Mouse (Mus musculus): ENCODE data around the gene Ptchd4. TPM values are rescaled to one million over a fixed set of nuclear protein-coding genes. Genes with fewer than 3 reads are reported as not detected.

The Ptchd4 gene
- polyA plus RNA-seq, 1 experiment from 2014 or later, result 12.3 TPM

DNA sequence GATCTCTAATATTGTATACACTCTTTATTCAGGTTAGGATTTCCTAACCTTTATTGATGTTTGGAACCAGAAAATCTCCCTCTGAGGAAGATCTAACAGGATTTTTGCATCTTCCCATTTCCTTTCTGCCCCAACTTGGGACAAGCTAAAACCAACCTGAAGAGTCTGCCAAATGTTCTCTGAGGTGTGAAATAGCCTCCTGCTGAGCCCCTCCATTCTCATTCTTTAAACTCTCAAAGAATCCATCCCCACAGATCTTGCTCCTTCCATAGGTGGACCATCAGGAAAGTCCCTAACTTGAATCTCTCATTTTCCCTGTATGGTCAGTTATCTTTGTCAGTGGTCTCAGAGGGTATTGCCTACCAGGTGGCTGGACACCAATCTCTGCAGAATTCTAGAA lies 20.0 kb downstream of the Ptchd4 start:
- no peak for ATAC-seq (replicated peaks)
- H3K4me1 ChIP-seq, result no peaks in the 10 kb centered on the region
- H3K36me3 ChIP-seq (replicated peaks), result no peaks in the 10 kb centered on the region
- H3K4me3 ChIP-seq, result no peak overlapping the region
- no peak overlapping the region for H3K4me2 ChIP-seq
- no peak overlapping the region for H3K27ac ChIP-seq
- no peaks in the 10 kb centered on the region for H3K9me3 ChIP-seq
- H3K9ac ChIP-seq, result no peak overlapping the region
- H3K27me3 ChIP-seq (replicated peaks), result no peaks in the 10 kb centered on the region

DNA sequence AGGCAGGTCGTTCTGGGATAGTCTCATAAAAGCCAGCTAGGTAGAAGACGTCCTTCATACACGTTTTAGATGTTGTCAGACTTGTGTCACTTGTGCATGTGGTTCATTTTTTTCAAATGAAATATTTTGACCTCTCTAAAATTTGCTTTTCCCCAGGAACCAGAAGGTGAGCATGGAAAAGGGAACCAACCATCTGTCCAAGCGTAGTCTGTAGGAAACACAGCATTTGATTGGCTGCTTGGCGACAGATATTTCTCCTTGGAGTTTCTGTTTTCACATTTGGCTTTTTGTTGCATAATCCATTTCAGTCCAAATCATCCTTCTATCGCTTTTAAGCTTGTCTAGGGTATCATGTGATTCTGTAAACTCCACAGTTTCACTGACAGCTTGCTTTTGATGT lies 20.8 kb downstream of the Ptchd4 start:
- 89% methylated on average over 6 of the region's 6 CpGs for WGBS

DNA sequence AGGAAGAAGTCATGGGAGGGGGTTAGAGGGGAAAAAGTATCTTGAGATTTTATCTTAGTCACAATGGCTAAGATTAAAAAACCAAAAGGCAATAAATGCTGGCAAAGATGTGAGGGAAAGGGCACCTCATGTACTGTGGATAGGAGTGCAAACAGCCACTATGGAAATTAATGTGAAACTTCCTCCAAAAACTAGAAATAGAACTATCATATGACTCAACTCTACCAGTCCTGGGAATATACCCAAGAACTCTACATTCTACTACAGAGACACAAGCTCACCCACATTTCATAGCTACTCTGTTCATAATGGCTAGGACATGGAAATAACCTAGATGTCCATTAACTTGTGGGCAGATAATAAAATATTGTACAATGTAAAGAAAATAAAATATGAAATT lies 30.3 kb downstream of the Ptchd4 start:
- Histone ChIP-seq H3K36me3 (replicated peaks) (no peaks in the 10 kb centered on the region), H3K9ac (no peak overlapping the region)
- no peak for ATAC-seq (replicated peaks)

More for the DNA sequence above, 20.8 kb downstream of the Ptchd4 start:
- H3K36me3 ChIP-seq (replicated peaks), result no peaks in the 10 kb centered on the region
- no peak overlapping the region for H3K4me2 ChIP-seq
- no peaks in the 10 kb centered on the region for H3K27me3 ChIP-seq (replicated peaks)
- no peaks in the 10 kb centered on the region for H3K9me3 ChIP-seq
- H3K27ac ChIP-seq, result no peak overlapping the region
- H3K4me3 ChIP-seq, result no peak overlapping the region
- H3K9ac ChIP-seq, result no peak overlapping the region
- no peaks in the 10 kb centered on the region for H3K4me1 ChIP-seq
- ATAC-seq (replicated peaks), result no peak

DNA sequence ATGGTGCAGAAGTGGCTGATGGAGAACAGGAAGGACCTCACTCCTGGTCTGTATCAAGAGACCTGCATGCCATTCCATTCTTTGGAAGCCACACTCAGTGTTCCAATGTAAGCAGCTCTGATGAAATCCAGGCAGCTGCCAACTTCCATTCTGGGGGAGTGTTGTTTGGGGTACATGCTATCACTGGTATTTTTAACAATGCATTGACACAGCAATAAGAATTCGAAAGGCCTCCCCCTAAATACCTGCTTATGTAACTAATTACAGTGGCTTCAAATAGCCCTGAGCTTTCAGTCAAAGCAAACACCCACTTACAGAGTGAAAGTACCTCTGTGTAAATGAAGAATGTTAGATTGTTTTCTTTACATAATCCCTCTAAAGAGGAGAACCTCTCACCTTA lies 42.7 kb downstream of the Ptchd4 start:
- Histone ChIP-seq H3K4me1 (no peaks in the 10 kb centered on the region), H3K4me3 (no peak overlapping the region), H3K9ac (no peak overlapping the region), H3K27ac (no peak overlapping the region), H3K9me3 (no peaks in the 10 kb centered on the region), H3K4me2 (no peak overlapping the region), H3K36me3 (replicated peaks) (no peaks in the 10 kb centered on the region), H3K27me3 (replicated peaks) (no peaks in the 10 kb centered on the region)
- 69% methylated on average over 1 of the region's 1 CpGs for WGBS
- no peak for ATAC-seq (replicated peaks)

More for the DNA sequence above, 30.3 kb downstream of the Ptchd4 start:
- H3K27me3 ChIP-seq (replicated peaks), result no peaks in the 10 kb centered on the region
- no peaks in the 10 kb centered on the region for H3K4me1 ChIP-seq
- H3K4me3 ChIP-seq, result no peak overlapping the region
- H3K4me2 ChIP-seq, result no peak overlapping the region
- no peaks in the 10 kb centered on the region for H3K9me3 ChIP-seq
- no peak overlapping the region for H3K27ac ChIP-seq

DNA sequence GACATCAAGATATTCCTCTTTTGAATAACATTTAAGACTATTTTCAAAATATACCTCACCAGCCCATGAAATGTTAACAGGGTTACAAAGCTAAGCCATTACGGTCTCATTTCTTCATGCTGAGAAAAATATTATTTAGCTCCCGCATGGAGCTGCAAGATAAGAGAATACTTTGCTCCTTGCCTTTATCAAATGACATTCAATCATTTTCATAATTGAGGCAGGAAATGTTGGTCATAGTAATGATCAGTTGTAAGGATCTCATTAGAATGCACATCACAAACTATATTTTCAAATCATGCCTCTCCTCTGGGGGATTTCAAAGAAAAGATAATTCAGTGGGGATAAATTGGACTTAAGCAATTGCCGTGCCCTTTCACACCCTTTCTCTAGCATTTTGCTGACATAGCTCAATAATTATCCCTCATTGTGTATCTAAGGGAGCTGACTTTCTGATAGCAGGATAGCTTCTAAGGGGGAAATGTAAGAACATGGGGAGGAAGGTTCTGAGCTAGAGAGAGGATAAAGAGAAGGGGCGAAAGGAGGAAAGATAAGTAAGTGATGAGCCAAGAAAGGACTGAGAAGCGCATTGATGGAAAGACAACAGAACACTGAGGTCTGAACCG lies 47.5 kb downstream of the Ptchd4 start:
- no peaks in the 10 kb centered on the region for H3K4me1 ChIP-seq
- H3K27me3 ChIP-seq (replicated peaks), result no peaks in the 10 kb centered on the region
- peak; percentile 69 for ATAC-seq (replicated peaks)
- H3K27ac ChIP-seq, result 0 out of 2 replicates have a peak overlapping the region, but pooled peaks have one; percentile 17
- H3K4me3 ChIP-seq, result no peak overlapping the region
- H3K9ac ChIP-seq, result no peak overlapping the region
- 66% methylated on average over 6 of the region's 6 CpGs for WGBS
- no peak overlapping the region for H3K4me2 ChIP-seq
- H3K36me3 ChIP-seq (replicated peaks), result no peaks in the 10 kb centered on the region
- no peaks in the 10 kb centered on the region for H3K9me3 ChIP-seq

DNA sequence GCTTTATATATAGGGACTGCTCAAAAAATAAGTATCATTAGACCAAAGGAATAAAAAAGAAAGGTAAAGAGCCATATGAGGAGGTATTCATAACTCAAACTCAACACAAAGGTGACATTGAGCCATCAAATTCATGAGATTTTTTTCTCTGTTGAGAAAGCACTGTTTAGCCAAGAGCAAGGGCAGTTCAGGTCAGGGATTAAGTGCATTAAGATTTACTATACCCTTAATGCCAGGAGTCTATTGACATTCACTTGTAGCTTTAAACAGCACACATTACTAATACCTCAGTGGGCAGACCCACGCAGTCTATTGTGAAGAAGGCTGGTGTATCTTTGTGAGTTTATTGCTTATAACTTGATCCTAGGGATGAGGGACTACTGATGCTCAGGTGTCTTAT lies 49.0 kb downstream of the Ptchd4 start:
- Histone ChIP-seq H3K4me3 (no peak overlapping the region), H3K4me1 (no peaks in the 10 kb centered on the region), H3K9me3 (no peaks in the 10 kb centered on the region), H3K36me3 (replicated peaks) (no peaks in the 10 kb centered on the region), H3K9ac (no peak overlapping the region), H3K27me3 (replicated peaks) (no peaks in the 10 kb centered on the region), H3K27ac (no peak overlapping the region), H3K4me2 (no peak overlapping the region)
- 63% methylated on average over 1 of the region's 1 CpGs for WGBS
- ATAC-seq (replicated peaks), result no peak

DNA sequence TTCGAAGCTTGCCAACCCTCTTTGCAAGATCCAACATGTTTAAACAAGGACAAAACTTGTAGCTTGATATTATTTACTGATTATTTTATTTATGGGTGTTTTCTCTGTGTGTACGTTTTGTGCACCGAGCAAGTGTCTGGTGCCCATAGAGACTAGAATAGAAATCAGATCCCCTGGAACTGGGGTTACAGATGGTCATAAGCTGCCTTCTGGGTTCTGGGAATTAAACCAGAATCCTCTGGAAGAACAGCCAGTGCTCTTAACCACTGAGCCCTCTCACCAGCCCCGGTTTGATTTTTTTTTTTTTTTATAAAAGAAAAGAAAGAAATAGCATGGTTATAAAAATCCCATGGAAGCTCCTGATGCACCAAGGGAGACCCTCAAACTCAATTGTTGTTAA lies 59.1 kb downstream of the Ptchd4 start:
- ATAC-seq (replicated peaks), result no peak
- Histone ChIP-seq H3K4me2 (no peak overlapping the region), H3K27me3 (replicated peaks) (no peaks in the 10 kb centered on the region), H3K36me3 (replicated peaks) (no peaks in the 10 kb centered on the region), H3K9ac (no peak overlapping the region), H3K4me1 (no peaks in the 10 kb centered on the region), H3K9me3 (no peaks in the 10 kb centered on the region), H3K27ac (no peak overlapping the region), H3K4me3 (no peak overlapping the region)
- 92% methylated on average over 4 of the region's 4 CpGs for WGBS

DNA sequence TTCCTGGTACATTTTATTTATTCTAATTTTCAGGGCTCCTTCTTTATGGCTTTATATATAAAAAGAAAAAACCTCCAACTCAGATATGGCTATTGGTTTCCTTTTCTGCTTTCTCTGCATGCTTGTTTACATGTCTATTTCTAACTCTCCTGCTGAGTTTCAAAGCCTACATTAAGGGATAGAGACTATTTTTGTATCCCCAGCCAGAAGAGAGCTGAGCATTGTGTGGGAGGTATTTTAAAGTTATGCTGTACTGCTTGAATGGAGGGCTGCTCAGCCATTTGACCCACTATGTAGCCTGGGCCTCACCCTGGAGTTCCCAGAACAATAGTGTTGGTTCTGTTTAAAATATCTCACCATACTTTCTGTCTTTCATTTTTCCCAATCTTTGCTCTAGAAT lies 77.3 kb downstream of the Ptchd4 start:
- no peaks in the 10 kb centered on the region for H3K36me3 ChIP-seq (replicated peaks)
- H3K4me2 ChIP-seq, result no peak overlapping the region
- H3K27me3 ChIP-seq (replicated peaks), result no peaks in the 10 kb centered on the region
- ATAC-seq (replicated peaks), result no peak
- H3K27ac ChIP-seq, result no peak overlapping the region
- H3K4me1 ChIP-seq, result no peaks in the 10 kb centered on the region
- H3K4me3 ChIP-seq, result no peak overlapping the region
- H3K9ac ChIP-seq, result no peak overlapping the region
- H3K9me3 ChIP-seq, result no peaks in the 10 kb centered on the region

DNA sequence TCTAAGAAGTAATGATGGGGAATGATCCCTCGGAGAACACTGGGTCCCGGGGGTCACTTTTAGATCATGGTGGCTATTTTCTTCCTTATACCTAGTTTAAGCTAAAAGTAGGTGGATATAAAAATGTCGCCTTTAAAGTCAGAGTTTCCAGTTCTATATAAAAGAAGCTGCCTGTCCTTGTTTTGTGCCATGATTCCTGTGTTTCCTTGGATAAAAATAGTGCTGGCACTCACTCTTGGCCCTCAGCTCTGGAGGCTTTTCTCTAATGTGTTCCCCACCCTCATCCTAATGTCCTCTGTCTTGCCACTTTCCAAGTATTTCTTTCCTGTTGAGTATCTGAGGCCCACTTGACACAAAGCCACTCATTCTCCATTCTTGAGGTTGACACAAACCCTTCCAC lies 79.6 kb downstream of the Ptchd4 start:
- no peak overlapping the region for H3K4me2 ChIP-seq
- no peak overlapping the region for H3K4me3 ChIP-seq
- WGBS, result 91% methylated on average over 3 of the region's 3 CpGs
- H3K4me1 ChIP-seq, result no peaks in the 10 kb centered on the region
- ATAC-seq (replicated peaks), result no peak
- no peaks in the 10 kb centered on the region for H3K36me3 ChIP-seq (replicated peaks)
- no peaks in the 10 kb centered on the region for H3K9me3 ChIP-seq
- H3K27me3 ChIP-seq (replicated peaks), result no peaks in the 10 kb centered on the region
- H3K27ac ChIP-seq, result no peak overlapping the region
- no peak overlapping the region for H3K9ac ChIP-seq

DNA sequence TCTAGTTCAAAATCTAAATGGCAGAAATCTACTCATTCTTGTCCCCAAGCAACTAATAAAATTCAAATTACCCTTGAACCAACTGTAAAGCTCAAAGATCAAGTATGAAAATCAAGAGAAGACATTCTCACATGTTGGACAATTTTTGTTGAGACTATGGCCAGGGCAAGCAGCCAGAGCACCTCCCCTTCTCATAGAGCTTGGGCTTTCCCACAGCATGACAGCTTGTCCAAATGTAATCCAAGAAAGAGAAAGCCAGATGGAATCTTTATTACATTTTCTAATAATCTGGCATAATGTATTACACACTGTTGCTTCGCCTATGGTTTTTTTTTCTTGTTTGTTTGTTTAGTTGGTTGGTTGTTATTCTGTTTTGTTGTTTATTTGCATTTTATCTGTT lies 102.7 kb downstream of the Ptchd4 start:
- H3K27ac ChIP-seq, result no peak overlapping the region
- 82% methylated on average over 1 of the region's 1 CpGs for WGBS
- H3K4me2 ChIP-seq, result no peak overlapping the region
- no peaks in the 10 kb centered on the region for H3K36me3 ChIP-seq (replicated peaks)
- no peaks in the 10 kb centered on the region for H3K27me3 ChIP-seq (replicated peaks)
- H3K4me1 ChIP-seq, result no peaks in the 10 kb centered on the region
- no peak overlapping the region for H3K9ac ChIP-seq
- no peak overlapping the region for H3K4me3 ChIP-seq
- ATAC-seq (replicated peaks), result no peak
- no peaks in the 10 kb centered on the region for H3K9me3 ChIP-seq

DNA sequence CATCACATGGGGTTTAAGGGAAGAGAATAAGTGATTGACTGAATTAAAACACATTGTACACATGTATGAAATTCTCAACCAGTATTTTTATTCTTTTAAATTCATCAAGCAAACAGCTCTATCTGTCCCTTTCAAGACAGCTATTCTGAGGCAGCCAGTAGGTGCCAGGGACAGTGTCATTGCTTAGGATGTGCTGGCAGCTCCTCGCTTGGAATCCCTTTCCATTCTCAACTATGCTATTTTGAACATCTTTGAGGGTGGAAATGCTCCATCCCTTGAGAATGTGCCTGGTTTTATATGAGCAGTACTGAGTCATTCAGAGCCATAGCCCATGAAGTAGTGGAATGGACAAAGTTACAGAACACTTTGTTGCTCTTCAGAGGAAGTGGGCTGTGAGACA lies 112.2 kb downstream of the Ptchd4 start:
- 90% methylated on average over 1 of the region's 1 CpGs for WGBS
- ATAC-seq (replicated peaks), result no peak
- no peaks in the 10 kb centered on the region for H3K9me3 ChIP-seq
- no peak overlapping the region for H3K4me3 ChIP-seq
- H3K27me3 ChIP-seq (replicated peaks), result no peaks in the 10 kb centered on the region
- no peaks in the 10 kb centered on the region for H3K36me3 ChIP-seq (replicated peaks)
- no peak overlapping the region for H3K27ac ChIP-seq
- H3K4me1 ChIP-seq, result no peaks in the 10 kb centered on the region
- no peak overlapping the region for H3K4me2 ChIP-seq
- H3K9ac ChIP-seq, result no peak overlapping the region

DNA sequence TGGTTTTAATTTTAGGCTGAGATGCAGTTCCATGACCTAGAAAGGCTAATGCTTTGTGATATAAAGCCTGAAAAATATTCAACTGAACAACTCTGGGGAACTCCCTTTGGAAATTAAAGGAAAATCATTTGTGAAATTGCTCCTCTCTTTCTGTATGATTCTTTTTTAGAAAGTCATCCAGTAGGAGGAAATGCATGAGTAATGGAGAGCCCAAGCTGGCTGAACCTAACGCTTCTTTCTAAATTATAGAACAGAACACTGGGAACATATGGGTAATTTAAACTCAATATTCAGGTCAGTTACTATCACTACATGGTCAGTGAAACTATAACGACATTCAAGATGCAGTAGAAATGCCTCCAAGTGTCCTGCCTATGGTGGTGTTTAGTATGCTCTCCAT lies 114.6 kb downstream of the Ptchd4 start:
- Histone ChIP-seq H3K4me1 (no peaks in the 10 kb centered on the region), H3K9me3 (no peaks in the 10 kb centered on the region), H3K27me3 (replicated peaks) (no peaks in the 10 kb centered on the region), H3K36me3 (replicated peaks) (no peaks in the 10 kb centered on the region), H3K4me2 (no peak overlapping the region), H3K4me3 (no peak overlapping the region), H3K9ac (no peak overlapping the region), H3K27ac (no peak overlapping the region)
- ATAC-seq (replicated peaks), result no peak
- WGBS, result 86% methylated on average over 2 of the region's 2 CpGs

DNA sequence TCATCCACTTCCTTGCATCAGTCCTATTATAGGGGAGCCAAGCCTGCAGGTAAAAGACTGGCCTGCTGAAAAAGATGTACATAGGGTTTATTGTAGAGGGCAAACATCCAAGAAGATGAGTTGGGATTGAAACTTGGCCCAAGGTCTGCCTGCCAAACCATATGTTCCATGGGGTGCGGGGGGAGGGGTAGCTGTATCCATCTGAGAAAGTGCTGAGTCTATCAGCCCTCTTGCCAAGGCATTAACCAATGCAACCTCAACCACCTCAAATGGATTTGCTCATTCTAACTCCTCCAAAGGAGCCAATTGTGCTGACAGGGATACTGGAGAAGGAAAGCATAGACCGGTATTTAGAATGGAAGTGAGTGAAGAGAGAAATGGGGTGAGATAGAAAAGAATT lies 136.5 kb downstream of the Ptchd4 start:
- Histone ChIP-seq H3K9ac (no peak overlapping the region), H3K9me3 (no peaks in the 10 kb centered on the region), H3K36me3 (replicated peaks) (no peaks in the 10 kb centered on the region), H3K4me1 (no peaks in the 10 kb centered on the region), H3K4me3 (no peak overlapping the region), H3K4me2 (no peak overlapping the region), H3K27me3 (replicated peaks) (no peaks in the 10 kb centered on the region), H3K27ac (no peak overlapping the region)
- WGBS, result 82% methylated on average over 2 of the region's 2 CpGs
- ATAC-seq (replicated peaks), result no peak

All from midbrain, embryonic 15.5 days (tissue).